Mouse (Mus musculus): ENCODE data around the gene 4930467E23Rik. TPM values are rescaled to one million over a fixed set of nuclear protein-coding genes. Genes with fewer than 3 reads are reported as not detected.
"Not testable (repeated sequence)": the region's sequence is repeated elsewhere in the genome, so short reads cannot be mapped to it uniquely, and the experiment has no call there.

The 4930467E23Rik gene
- polyA plus RNA-seq, 1 experiment from 2014 or later = not detected

GRCm38 (mm10) chr8:19784554-19785364 lies 55.4 kb downstream of the 4930467E23Rik start:
- WGBS (ENCODE audit: insufficient replicate concordance) = 8% methylated on average over 71 of the region's 71 CpGs
- Histone ChIP-seq H3K4me2 (peak overlapping the region; percentile 66), H3K27ac (peak overlapping the region; percentile 71), H3K4me3 (replicated peaks) (peak overlapping the region; percentile 70), H3K9ac (peak overlapping the region; percentile 83)
- not testable (repeated sequence) for H3K4me1 ChIP-seq (replicated peaks); H3K27me3 ChIP-seq; H3K9me3 ChIP-seq (replicated peaks); H3K36me3 ChIP-seq
- DNase-seq (peak; percentile 96), ATAC-seq (ENCODE audit: low read depth) (peak; percentile 100)

- not testable (repeated sequence) for H3K36me3 ChIP-seq; H3K27me3 ChIP-seq; H3K4me2 ChIP-seq; DNase-seq; ATAC-seq (ENCODE audit: low read depth); H3K27ac ChIP-seq; H3K4me1 ChIP-seq (replicated peaks); H3K9ac ChIP-seq; H3K9me3 ChIP-seq (replicated peaks); H3K4me3 ChIP-seq (replicated peaks)
- 63% methylated on average over 7 of the region's 7 CpGs for WGBS (ENCODE audit: insufficient replicate concordance)
Observed at GRCm38 (mm10) chr8:19792696-19793095, 63.3 kb downstream of the 4930467E23Rik start.

Other genes with a start within 250 kb of the 4930467E23Rik start
- gene Defb7, start 234.5 kb upstream of the 4930467E23Rik start, polyA plus RNA-seq (2015; fragmentation: Nextera tagmentation; extraction: Ambion mirVana) = not detected in 2 replicates
- gene Gm31371, start 173.8 kb downstream of the 4930467E23Rik start, polyA plus RNA-seq (2015; fragmentation: Nextera tagmentation; extraction: Ambion mirVana) = not detected in 2 replicates